Mouse (Mus musculus) intestine, postnatal 0 days (tissue): ENCODE results near the gene Pax6. TPM values are rescaled to one million over a fixed set of nuclear protein-coding genes. Genes with fewer than 3 reads are reported as not detected.

Experiments
- ATAC-seq: fragments of 200-750 bp; cut with Nextera tagmentation; 2 replicates; pipeline ENCODE4 v1.8.0; 2017; ENCODE audit warnings: mild to moderate bottlenecking, moderate TSS enrichment, moderate library complexity
- H3K27ac ChIP-seq: fragments of 300-500 bp; sonication (generic); 2 replicates; pipeline ENCODE4 v1.5.1; 2014; ENCODE audit warnings: mild to moderate bottlenecking, low read depth, low read length, moderate library complexity
- H3K27me3 ChIP-seq: fragments of 300-500 bp; sonication (generic); replicated peaks from 2 replicates; pipeline ENCODE4 v1.6.1; 2014; ENCODE audit warnings: low read length, mixed read lengths; ENCODE audit not compliant: control insufficient read depth, insufficient read depth
- H3K36me3 ChIP-seq: fragments of 300-500 bp; sonication (generic); 2 replicates; pipeline ENCODE4 v1.6.1; 2014; ENCODE audit warnings: mild to moderate bottlenecking, moderate library complexity; ENCODE audit not compliant: control insufficient read depth, insufficient read depth
- H3K4me1 ChIP-seq: fragments of 300-500 bp; sonication (generic); replicated peaks from 2 replicates; pipeline ENCODE4 v1.6.1; 2014; ENCODE audit warnings: antibody characterized with exemption, low read length, mixed read lengths; ENCODE audit not compliant: control insufficient read depth, insufficient read depth
- H3K4me2 ChIP-seq: fragments of 300-500 bp; sonication (generic); replicated peaks from 2 replicates; pipeline ENCODE4 v1.6.1; 2014; ENCODE audit warnings: low read depth, mild to moderate bottlenecking, moderate library complexity
- H3K4me3 ChIP-seq: fragments of 300-500 bp; sonication (generic); 2 replicates; pipeline ENCODE4 v1.5.1; 2014; ENCODE audit warnings: low read depth, low read length
- H3K9ac ChIP-seq: fragments of 300-500 bp; sonication (generic); 2 replicates; pipeline ENCODE4 v1.6.1; 2014; ENCODE audit warnings: mild to moderate bottlenecking, low read depth, low read length
- H3K9me3 ChIP-seq: fragments of 300-500 bp; sonication (generic); 2 replicates; pipeline ENCODE4 v1.6.1; 2016; ENCODE audit warnings: mixed run types; ENCODE audit not compliant: control insufficient read depth
- CTCF ChIP-seq: sonication (generic); IDR thresholded peaks from 2 replicates; pipeline ENCODE4 v1.5.1; 2016; ENCODE audit warnings: low read depth, mild to moderate bottlenecking, control low read depth, antibody characterized with exemption, moderate library complexity
- WGBS: fragments of 180-500 bp; shearing (Covaris S2); extraction: QIAGEN DNeasy Blood & Tissue Kit; methylation state at CpG from one replicate; pipeline ENCODE4 v1.1.7; 2014; 5-methylcytosine and 5-hydroxymethylcytosine counted together
- polyA plus RNA-seq: library from polyadenylated mRNA; unstranded; fragments of >200 nt; fragmentation: Nextera tagmentation; extraction: Ambion mirVana; gene quantifications from 2 replicates; pipeline ENCODE4 v1.2.1, GENCODE M21; 2015

Gene Pax6
- polyA plus RNA-seq, 1 experiment from 2014 or later: 0.43 TPM

DNA sequence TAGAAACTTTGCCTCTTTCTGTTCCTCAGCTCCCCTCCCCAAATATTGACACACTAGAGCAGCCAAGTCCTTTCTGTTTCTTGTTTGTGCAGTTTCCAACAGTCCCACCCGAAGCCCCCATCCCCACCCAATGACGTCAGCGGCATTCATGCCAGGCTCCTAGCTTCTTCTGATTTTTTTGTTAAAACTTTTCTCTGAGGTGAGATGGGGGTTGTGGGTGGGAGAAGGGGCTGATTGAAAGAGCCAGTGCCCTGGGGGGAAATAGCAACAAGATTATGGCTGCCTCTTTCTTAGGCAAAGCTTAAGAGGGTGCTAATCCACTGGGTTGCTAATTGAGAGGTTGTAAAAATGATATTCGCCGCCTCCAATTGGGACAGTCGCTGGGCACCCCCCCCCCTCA is 4.4 kb downstream of the Pax6 start:
- Histone ChIP-seq H3K4me3 (no peak overlapping the region), H3K9me3 (no peaks in the 10 kb centered on the region), H3K9ac (no peak overlapping the region), H3K4me2 (no peak overlapping the region), H3K27ac (no peak overlapping the region), H3K4me1 (0 out of 2 replicates have a peak, but pooled peaks cover 2% of the 10 kb centered on the region), H3K36me3 (no peaks in the 10 kb centered on the region), H3K27me3 (peaks cover 98% of the 10 kb centered on the region)
- TF ChIP-seq CTCF: no peak
- whole genome bisulfite sequencing: under 1% methylated on average over 6 of the region's 6 CpGs
- ATAC-seq: no peak

- WGBS: 6% methylated on average over 10 of the region's 10 CpGs
- Histone ChIP-seq H3K9ac (no peak overlapping the region), H3K36me3 (no peaks in the 10 kb centered on the region), H3K4me3 (peak overlapping the region; percentile 29), H3K27me3 (peaks cover 96% of the 10 kb centered on the region), H3K9me3 (no peaks in the 10 kb centered on the region), H3K4me2 (peak overlapping the region; percentile 58), H3K4me1 (0 out of 2 replicates have a peak, but pooled peaks cover 2% of the 10 kb centered on the region), H3K27ac (no peak overlapping the region)
- no peak for TF ChIP-seq CTCF
- no peak for ATAC-seq
These were observed 4.9 kb downstream of the Pax6 start for GRCm38 (mm10) chr2:105673631-105674060.

DNA sequence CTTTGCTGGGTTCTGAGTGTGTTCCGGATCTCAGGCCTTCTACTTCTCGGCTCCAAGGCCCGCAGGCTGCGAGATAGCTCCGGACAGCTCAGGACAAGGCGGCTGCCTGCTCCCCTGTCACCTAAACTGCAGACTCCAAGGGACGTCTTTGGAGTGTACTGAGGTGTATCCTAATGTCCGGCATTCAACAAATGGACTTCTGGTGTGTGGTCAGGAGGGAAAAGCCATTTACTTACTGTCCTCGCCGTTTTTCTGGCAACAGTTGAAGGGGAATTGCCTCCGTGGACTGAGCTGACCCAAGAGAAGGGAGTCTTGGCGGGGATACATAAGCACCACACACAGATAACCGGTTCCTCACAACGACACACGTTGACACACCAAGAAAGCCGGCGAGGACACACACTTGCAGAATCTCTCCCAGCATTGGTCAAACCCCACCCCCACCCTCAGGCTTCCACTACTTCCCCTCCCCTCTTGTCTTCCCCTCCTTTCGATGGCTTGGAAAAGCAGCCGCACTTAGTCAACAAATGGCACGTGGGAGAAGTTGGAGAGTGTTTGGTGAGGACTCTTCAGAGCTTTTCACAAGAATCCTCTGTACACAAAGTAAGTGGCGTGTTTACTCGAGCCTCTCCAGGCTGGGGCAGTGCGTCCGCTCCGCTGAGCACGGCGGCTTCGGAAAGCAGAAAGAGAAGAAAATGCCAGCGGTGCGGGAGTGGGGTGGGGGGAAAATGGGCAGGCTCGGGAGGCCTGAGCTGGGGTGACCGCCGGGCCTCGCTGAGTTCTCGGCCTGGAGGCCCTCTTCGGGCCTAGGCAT is 5.6 kb downstream of the Pax6 start:
- H3K4me2 ChIP-seq: peak overlapping the region; percentile 58
- H3K4me1 ChIP-seq: no peaks in the 10 kb centered on the region
- peak overlapping the region; percentile 29 for H3K4me3 ChIP-seq
- H3K27ac ChIP-seq: no peak overlapping the region
- no peak overlapping the region for H3K9ac ChIP-seq
- ATAC-seq: 0 out of 2 replicates have a peak, but pooled peaks have one; percentile 2
- 2% methylated on average over 36 of the region's 36 CpGs for WGBS
- no peaks in the 10 kb centered on the region for H3K36me3 ChIP-seq
- no peak for TF ChIP-seq CTCF
- peaks cover 96% of the 10 kb centered on the region for H3K27me3 ChIP-seq
- H3K9me3 ChIP-seq: no peaks in the 10 kb centered on the region

DNA sequence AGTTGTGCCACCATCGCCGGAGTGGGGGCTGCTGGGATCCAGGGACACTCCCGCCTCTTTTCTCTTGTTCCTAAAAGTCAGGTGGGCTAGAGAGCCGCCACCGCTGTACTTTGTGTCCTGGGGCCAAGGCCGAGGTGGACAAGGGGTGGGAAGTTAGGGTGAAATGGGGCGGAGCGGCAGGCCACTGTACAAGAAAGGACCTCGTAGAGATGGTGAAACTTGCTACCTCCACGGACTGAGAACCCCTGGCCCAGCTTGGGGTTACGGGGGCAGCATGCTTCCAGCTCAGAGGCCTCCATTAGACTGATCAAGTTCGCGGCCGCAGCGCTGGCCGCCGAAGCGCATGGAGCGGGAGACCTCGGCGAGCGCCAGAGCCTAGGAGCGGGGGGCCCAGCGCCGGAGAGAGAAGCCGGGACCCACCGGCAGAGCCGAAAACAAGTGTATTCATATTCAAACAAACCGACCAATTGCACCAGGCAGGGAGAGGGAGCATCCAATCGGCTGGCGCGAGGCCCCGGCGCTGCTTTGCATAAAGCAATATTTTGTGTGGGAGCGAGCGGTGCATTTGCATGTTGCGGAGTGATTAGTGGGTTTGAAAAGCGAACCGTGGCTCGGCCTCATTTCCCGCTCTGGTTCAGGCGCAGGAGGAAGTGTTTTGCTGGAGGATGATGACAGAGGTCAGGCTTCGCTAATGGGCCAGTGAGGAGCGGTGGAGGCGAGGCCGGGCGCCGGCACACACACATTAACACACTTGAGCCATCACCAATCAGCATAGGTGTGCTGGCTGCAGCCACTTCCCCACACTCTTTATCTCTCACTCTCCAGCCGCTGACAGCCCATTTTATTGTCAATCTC is 6.4 kb downstream of the Pax6 start:
- H3K9ac ChIP-seq: no peak overlapping the region
- H3K27me3 ChIP-seq: peaks cover 96% of the 10 kb centered on the region
- under 1% methylated on average over 49 of the region's 49 CpGs for WGBS
- no peak overlapping the region for H3K27ac ChIP-seq
- no peak for TF ChIP-seq CTCF
- peak; percentile 61; the same call in 1 of the 2 replicates for ATAC-seq
- no peaks in the 10 kb centered on the region for H3K36me3 ChIP-seq
- peak overlapping the region; percentile 29 for H3K4me3 ChIP-seq
- peak overlapping the region; percentile 58 for H3K4me2 ChIP-seq
- H3K9me3 ChIP-seq: no peaks in the 10 kb centered on the region
- H3K4me1 ChIP-seq: no peaks in the 10 kb centered on the region

- no peaks in the 10 kb centered on the region for H3K4me1 ChIP-seq
- no peak for ATAC-seq
- peak overlapping the region; percentile 58 for H3K4me2 ChIP-seq
- TF ChIP-seq CTCF: no peak
- H3K4me3 ChIP-seq: peak overlapping the region; percentile 29
- H3K9me3 ChIP-seq: no peaks in the 10 kb centered on the region
- no peak overlapping the region for H3K27ac ChIP-seq
- H3K9ac ChIP-seq: no peak overlapping the region
- peaks cover 96% of the 10 kb centered on the region for H3K27me3 ChIP-seq
- H3K36me3 ChIP-seq: no peaks in the 10 kb centered on the region
- 1% methylated on average over 11 of the region's 11 CpGs for WGBS
These were observed 7.0 kb downstream of the Pax6 start for GRCm38 (mm10) chr2:105675730-105676079.
